Mouse (Mus musculus): ENCODE measurements around the gene Adgrf1. TPM values are rescaled to one million over a fixed set of nuclear protein-coding genes. Genes with fewer than 3 reads are reported as not detected.

Adgrf1 gene
- total and polyA plus RNA-seq, 3 experiments, result not detected

DNA sequence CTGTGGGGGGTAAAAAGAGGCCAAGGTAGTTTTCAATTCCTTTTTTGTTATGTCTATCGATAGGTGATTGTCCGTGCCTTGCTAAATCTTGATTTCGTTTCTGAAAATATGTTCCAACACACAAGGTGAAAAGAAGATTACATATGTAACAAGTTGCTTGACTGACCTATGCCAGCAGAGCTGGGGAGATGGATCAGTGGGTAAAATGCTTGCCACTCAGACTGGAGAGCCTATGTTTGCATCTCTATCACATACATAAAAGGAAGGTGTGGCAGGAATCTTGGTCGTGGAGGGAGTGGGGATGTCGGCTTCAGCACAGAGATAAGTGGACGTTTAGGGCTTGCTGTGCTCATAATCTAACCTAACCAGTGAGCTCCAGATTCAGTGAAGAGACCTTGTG lies 93.8 kb downstream of the Adgrf1 start:
- TF ChIP-seq ZMIZ1 (IDR thresholded peaks at IDR 0.05; ENCODE audit: low read depth, low read length), result no peak
- no peak for TF ChIP-seq RCOR1 (IDR thresholded peaks at IDR 0.05; ENCODE audit: low read depth, low read length)
- no peaks in the 10 kb centered on the region for H3K9me3 ChIP-seq (replicated peaks; ENCODE audit: insufficient read depth, low read length)
- H3K4me1 ChIP-seq (ENCODE audit: control insufficient read depth in 1 of 2, insufficient read depth in 2 of 2, low read length in 2 of 2), result no peaks in the 10 kb centered on the region
- no peaks in the 10 kb centered on the region for H3K79me2 ChIP-seq (ENCODE audit: control insufficient read depth, insufficient read depth, low read length, poor library complexity)
- H3K27ac ChIP-seq (ENCODE audit: control insufficient read depth, low read depth, low read length), result no peak overlapping the region
- H3K27me3 ChIP-seq (ENCODE audit: control insufficient read depth in 1 of 2, insufficient read depth in 2 of 2, low read length in 2 of 2), result no peaks in the 10 kb centered on the region
- H3K36me3 ChIP-seq (ENCODE audit: control insufficient read depth in 1 of 2, insufficient read depth in 2 of 2, low read length in 2 of 2), result no peaks in the 10 kb centered on the region
- H3K9ac ChIP-seq (ENCODE audit: control insufficient read depth, low read depth, low read length, poor library complexity, severe bottlenecking), result no peak overlapping the region
- H3K4me3 ChIP-seq (ENCODE audit: control insufficient read depth in 1 of 2, insufficient read depth in 1 of 2, low read depth in 2 of 2, low read length in 2 of 2), result no peak overlapping the region
- DNase-seq (ENCODE audit: low read depth, low spot score), result no peak

- H3K27me3 ChIP-seq (ENCODE audit: control insufficient read depth in 1 of 2, insufficient read depth in 2 of 2, low read length in 2 of 2), result no peaks in the 10 kb centered on the region
- no peaks in the 10 kb centered on the region for H3K9me3 ChIP-seq (replicated peaks; ENCODE audit: insufficient read depth, low read length)
- no peak for TF ChIP-seq UBTF (IDR thresholded peaks at IDR 0.05; ENCODE audit: borderline replicate concordance, insufficient read depth, low read depth, low read length)
- no peak for TF ChIP-seq RCOR1 (IDR thresholded peaks at IDR 0.05; ENCODE audit: low read depth, low read length)
- TF ChIP-seq TCF12 (IDR thresholded peaks at IDR 0.05; ENCODE audit: low read depth, low read length), result no peak
- TF ChIP-seq ZKSCAN1 (IDR thresholded peaks at IDR 0.05; ENCODE audit: low read depth, low read length), result no peak
- TF ChIP-seq CTCF (IDR thresholded peaks at IDR 0.05 in 2 of 3, conservative IDR thresholded peaks at IDR 0.05 in 1 of 3; ENCODE audit: control insufficient read depth in 1 of 3, insufficient read depth in 1 of 3, low read depth in 2 of 3, low read length in 3 of 3, poor library complexity in 1 of 3, severe bottlenecking in 1 of 3), result no peak
- TF ChIP-seq NELFE (IDR thresholded peaks at IDR 0.05; ENCODE audit: low read depth, low read length), result no peak
- no peak for TF ChIP-seq GATA1 (IDR thresholded peaks at IDR 0.05; ENCODE audit: low read depth, low read length)
- no peak for TF ChIP-seq USF1 (IDR thresholded peaks at IDR 0.05; ENCODE audit: low read depth, low read length)
- no peak for TF ChIP-seq ZMIZ1 (IDR thresholded peaks at IDR 0.05; ENCODE audit: low read depth, low read length)
- TF ChIP-seq MAX (IDR thresholded peaks at IDR 0.05; ENCODE audit: low read length), result no peak
- TF ChIP-seq MYC (IDR thresholded peaks at IDR 0.05; ENCODE audit: low read depth, low read length), result no peak
- no peak for TF ChIP-seq POLR2A (IDR thresholded peaks at IDR 0.05; ENCODE audit: control insufficient read depth in 1 of 2, insufficient read depth in 1 of 2, low read depth in 1 of 2, low read length in 2 of 2, poor library complexity in 1 of 2)
- no peak for TF ChIP-seq MAZ (IDR thresholded peaks at IDR 0.05; ENCODE audit: low read depth, low read length)
- TF ChIP-seq ETS1 (IDR thresholded peaks at IDR 0.05; ENCODE audit: low read depth, low read length), result no peak
- TF ChIP-seq MYB (IDR thresholded peaks at IDR 0.05; ENCODE audit: low read depth, low read length), result no peak
- no peak for DNase-seq (ENCODE audit: low read depth, low spot score)
- H3K9ac ChIP-seq (ENCODE audit: control insufficient read depth, low read depth, low read length, poor library complexity, severe bottlenecking), result no peak overlapping the region
- H3K4me3 ChIP-seq (ENCODE audit: control insufficient read depth in 1 of 2, insufficient read depth in 1 of 2, low read depth in 2 of 2, low read length in 2 of 2), result no peak overlapping the region
- H3K27ac ChIP-seq (ENCODE audit: control insufficient read depth, low read depth, low read length), result no peak overlapping the region
- no peaks in the 10 kb centered on the region for H3K4me1 ChIP-seq (ENCODE audit: control insufficient read depth in 1 of 2, insufficient read depth in 2 of 2, low read length in 2 of 2)
- no peaks in the 10 kb centered on the region for H3K79me2 ChIP-seq (ENCODE audit: control insufficient read depth, insufficient read depth, low read length, poor library complexity)
- H3K36me3 ChIP-seq (ENCODE audit: control insufficient read depth in 1 of 2, insufficient read depth in 2 of 2, low read length in 2 of 2), result no peaks in the 10 kb centered on the region
These were observed 95.2 kb downstream of the Adgrf1 start for GRCm38 (mm10) chr17:43365297-43365696.

GRCm38 (mm10) chr17:43366486-43366885 lies 96.4 kb downstream of the Adgrf1 start:
- no peak for DNase-seq (ENCODE audit: low read depth, low spot score)
- TF ChIP-seq RAD21 (IDR thresholded peaks at IDR 0.05; ENCODE audit: low read depth, low read length), result no peak
- Histone ChIP-seq H3K27me3 (ENCODE audit: control insufficient read depth in 1 of 2, insufficient read depth in 2 of 2, low read length in 2 of 2) (no peaks in the 10 kb centered on the region), H3K4me3 (ENCODE audit: control insufficient read depth in 1 of 2, insufficient read depth in 1 of 2, low read depth in 2 of 2, low read length in 2 of 2) (no peak overlapping the region), H3K36me3 (ENCODE audit: control insufficient read depth in 1 of 2, insufficient read depth in 2 of 2, low read length in 2 of 2) (no peaks in the 10 kb centered on the region), H3K27ac (ENCODE audit: control insufficient read depth, low read depth, low read length) (no peak overlapping the region), H3K9me3 (replicated peaks; ENCODE audit: insufficient read depth, low read length) (no peaks in the 10 kb centered on the region), H3K79me2 (ENCODE audit: control insufficient read depth, insufficient read depth, low read length, poor library complexity) (no peaks in the 10 kb centered on the region), H3K4me1 (ENCODE audit: control insufficient read depth in 1 of 2, insufficient read depth in 2 of 2, low read length in 2 of 2) (no peaks in the 10 kb centered on the region), H3K9ac (ENCODE audit: control insufficient read depth, low read depth, low read length, poor library complexity, severe bottlenecking) (no peak overlapping the region)
